Mouse (Mus musculus): ENCODE results near the gene Rars2. TPM values are rescaled to one million over a fixed set of nuclear protein-coding genes. Genes with fewer than 3 reads are reported as not detected.

Gene Rars2
- polyA plus RNA-seq (2012; rRNA removed), result 41.9 and 46.2 TPM in 2 replicates

DNA sequence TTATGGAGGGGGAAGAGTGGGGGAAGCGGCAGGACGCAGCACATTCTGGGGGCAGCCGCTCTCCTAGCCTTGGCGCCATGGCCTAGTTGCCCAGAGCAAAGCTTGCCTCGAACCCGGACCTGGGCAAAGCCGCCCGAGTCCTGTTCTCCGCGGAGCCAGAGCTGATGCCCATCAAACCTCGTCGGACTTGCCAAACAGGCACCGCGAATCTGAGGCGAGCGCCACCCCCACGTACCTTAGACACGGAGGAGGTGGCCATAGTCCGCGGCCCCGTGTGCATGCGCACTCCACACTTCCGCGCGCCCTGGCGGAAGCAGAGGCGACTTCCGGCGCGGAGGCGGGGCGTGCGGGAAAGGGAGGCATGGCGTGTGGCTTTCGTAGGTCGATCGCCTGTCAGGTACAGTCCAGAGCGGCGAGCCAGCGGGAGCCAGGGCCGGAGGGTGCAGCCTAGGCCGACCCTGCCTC lies at the start of gene Rars2, which contains the start of gene Orc3:
Gene Rars2 (plus strand): TSS at position 328 of the 465 bp plus-strand sequence.
Gene Orc3 (minus strand): TSS at position 315 of the 465 bp plus-strand sequence.

DNA sequence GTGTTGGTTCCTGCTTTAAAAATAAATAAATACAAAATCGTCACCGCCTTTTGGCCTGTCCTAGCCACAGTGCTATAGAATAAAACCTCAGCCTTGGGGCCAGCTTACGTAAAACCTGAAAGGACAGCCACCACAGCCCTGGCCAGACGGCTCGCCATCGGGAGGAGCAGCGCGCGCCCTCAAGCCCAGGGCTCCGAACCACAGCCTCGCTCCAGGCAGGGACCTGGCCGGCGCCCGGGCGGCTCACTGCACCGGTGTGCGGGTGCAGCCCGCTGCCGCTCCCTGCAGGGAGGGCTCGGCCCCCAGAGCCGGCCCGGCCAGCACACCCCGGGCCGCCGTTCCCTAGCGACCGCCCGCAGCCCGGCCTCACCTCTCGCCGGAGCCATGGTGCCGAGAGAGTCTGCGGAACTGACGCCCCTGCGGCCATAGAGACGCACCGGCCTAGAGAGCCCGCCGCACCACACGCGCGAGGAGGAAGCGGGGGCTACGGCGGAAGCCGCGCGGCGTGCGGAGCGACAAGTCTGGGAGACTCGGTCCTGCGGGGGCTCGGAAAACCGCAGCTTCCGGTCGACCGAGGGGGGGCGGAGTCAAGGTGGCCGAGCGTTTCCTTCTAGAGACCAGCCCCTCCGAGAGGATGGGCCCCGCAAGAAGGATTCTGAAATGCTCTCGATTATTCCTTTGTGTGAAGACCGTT lies 72.3 kb downstream of the Rars2 start, which contains the start of gene Slc35a1:
Gene Slc35a1 (minus strand): TSS at position 565 of the 694 bp plus-strand sequence.

Other genes with a start within 250 kb of the Rars2 start
- 134 and 150 TPM in 2 replicates for gene Akirin2, start 64.0 kb upstream of the Rars2 start, polyA plus RNA-seq (2012; rRNA removed)
- 62.4 and 68.6 TPM in 2 replicates for gene Orc3, start within 50 bp of the Rars2 start, polyA plus RNA-seq (2012; rRNA removed)
- 24.9 and 26.3 TPM in 2 replicates for gene Slc35a1, start 72.5 kb downstream of the Rars2 start, polyA plus RNA-seq (2012; rRNA removed)
- gene Cfap206, start 115.2 kb downstream of the Rars2 start, polyA plus RNA-seq (2012; rRNA removed), result 2.6 and 2.9 TPM in 2 replicates
- gene Gm136, start 141.3 kb downstream of the Rars2 start, polyA plus RNA-seq (2012; rRNA removed), result 0.05 TPM in 1 of 2 replicates, not detected in the other
- 23.3 and 24.3 TPM in 2 replicates for gene Smim8, start 163.5 kb downstream of the Rars2 start, polyA plus RNA-seq (2012; rRNA removed)